Mouse (Mus musculus) stomach, postnatal 0 days (tissue): ENCODE results near the gene Asb3. TPM values are rescaled to one million over a fixed set of nuclear protein-coding genes. Genes with fewer than 3 reads are reported as not detected.

Experiments used
- ATAC-seq: fragments of 200-750 bp; cut with Nextera tagmentation; 2 replicates; pipeline ENCODE4 v1.8.0; 2017; ENCODE audit not compliant: low FRiP score, low TSS enrichment
- DNase-seq: peaks from one replicate; pipeline ENCODE4 v3.0.0-alpha.2; 2016; ENCODE audit warnings: low spot score
- H3K27ac ChIP-seq: fragments of 300-500 bp; sonication (generic); replicated peaks from 2 replicates; pipeline ENCODE4 v1.5.1; 2014; ENCODE audit warnings: mild to moderate bottlenecking, control low read depth
- H3K27me3 ChIP-seq: fragments of 300-500 bp; sonication (generic); 2 replicates; pipeline ENCODE4 v1.6.1; 2014; ENCODE audit warnings: low read length; ENCODE audit not compliant: control insufficient read depth, insufficient read depth
- H3K36me3 ChIP-seq: fragments of 300-500 bp; sonication (generic); 2 replicates; pipeline ENCODE4 v1.6.1; 2014; ENCODE audit warnings: low read length, mixed read lengths; ENCODE audit not compliant: control insufficient read depth, insufficient read depth
- H3K4me1 ChIP-seq: fragments of 300-500 bp; sonication (generic); replicated peaks from 2 replicates; pipeline ENCODE4 v1.6.1; 2014; ENCODE audit warnings: antibody characterized with exemption; ENCODE audit not compliant: control insufficient read depth, insufficient read depth
- H3K4me2 ChIP-seq: fragments of 300-500 bp; sonication (generic); replicated peaks from 2 replicates; pipeline ENCODE4 v1.6.1; 2014; ENCODE audit warnings: low read depth, mild to moderate bottlenecking, control low read depth, moderate library complexity
- H3K4me3 ChIP-seq: fragments of 300-500 bp; sonication (generic); 2 replicates; pipeline ENCODE4 v1.5.1; 2014; ENCODE audit warnings: low read depth, low read length, control low read depth
- H3K9ac ChIP-seq: fragments of 300-500 bp; sonication (generic); 2 replicates; pipeline ENCODE4 v1.6.1; 2014; ENCODE audit warnings: mild to moderate bottlenecking, low read length, control low read depth, mixed read lengths
- H3K9me3 ChIP-seq: fragments of 300-500 bp; sonication (generic); 2 replicates; pipeline ENCODE4 v1.6.1; 2016; ENCODE audit warnings: low read length; ENCODE audit not compliant: control insufficient read depth
- CTCF ChIP-seq: IDR thresholded peaks from 2 replicates; pipeline ENCODE4 v1.5.1; 2016; ENCODE audit warnings: antibody characterized with exemption, low read depth, mild to moderate bottlenecking, moderate library complexity
- EP300 ChIP-seq: optimal IDR thresholded peaks from 2 replicates; pipeline ENCODE3; 2016; ENCODE audit warnings: antibody characterized with exemption
- WGBS: fragments of 180-500 bp; shearing (Covaris S2); extraction: QIAGEN DNeasy Blood & Tissue Kit; methylation state at CpG from one replicate; pipeline ENCODE4 v1.1.7; 2014; 5-methylcytosine and 5-hydroxymethylcytosine counted together
- polyA plus RNA-seq: library from polyadenylated mRNA; unstranded; fragments of >200 nt; fragmentation: Nextera tagmentation; extraction: Ambion mirVana; gene quantifications from 2 replicates; pipeline ENCODE4 v1.2.1, GENCODE M21; 2015

Gene Asb3
- polyA plus RNA-seq, 1 experiment from 2014 or later = 14.7 TPM

GRCm38 (mm10) chr11:30985877-30986624 lies 100.8 kb downstream of the Asb3 start, which contains the start of gene Chac2:
Chac2 (minus strand) TSS chr11:30986350.
- no peaks in the 10 kb centered on the region for H3K27me3 ChIP-seq
- H3K27ac ChIP-seq = peak within 1 kb of the TSS; percentile 91
- DNase-seq = peak; percentile 93
- WGBS = under 1% methylated on average over 22 of the region's 22 CpGs
- peak within 1 kb of the TSS; percentile 65 for H3K4me3 ChIP-seq
- H3K36me3 ChIP-seq = no peaks in the 10 kb centered on the region
- H3K9me3 ChIP-seq = no peaks in the 10 kb centered on the region
- H3K4me1 ChIP-seq = 0 out of 2 replicates have a peak, but pooled peaks cover 3% of the 10 kb centered on the region
- ATAC-seq = peak; percentile 99
- peak within 1 kb of the TSS; percentile 78 for H3K9ac ChIP-seq
- H3K4me2 ChIP-seq = peak within 1 kb of the TSS; percentile 61
- TF ChIP-seq EP300 = no peak
- 0 out of 2 replicates have a peak, but pooled peaks have one; percentile 3 for TF ChIP-seq CTCF

GRCm38 (mm10) chr11:30986625-30987017 lies 101.4 kb downstream of the Asb3 start:
- peak overlapping the region; percentile 91 for H3K27ac ChIP-seq
- H3K4me3 ChIP-seq = peak overlapping the region; percentile 65
- no peaks in the 10 kb centered on the region for H3K27me3 ChIP-seq
- no peaks in the 10 kb centered on the region for H3K9me3 ChIP-seq
- H3K9ac ChIP-seq = peak overlapping the region; percentile 78
- DNase-seq (no peak), ATAC-seq (peak; percentile 82)
- TF ChIP-seq EP300 = no peak
- no peak for TF ChIP-seq CTCF
- H3K4me2 ChIP-seq = peak overlapping the region; percentile 61
- H3K4me1 ChIP-seq = 0 out of 2 replicates have a peak, but pooled peaks cover 3% of the 10 kb centered on the region
- WGBS = 0% methylated on average over 2 of the region's 2 CpGs
- H3K36me3 ChIP-seq = no peaks in the 10 kb centered on the region

GRCm38 (mm10) chr11:30996670-30997069 lies 111.5 kb downstream of the Asb3 start:
- WGBS = 83% methylated on average over 3 of the region's 3 CpGs
- TF ChIP-seq EP300 (no peak), CTCF (no peak)

GRCm38 (mm10) chr11:30998199-30998598 lies 113.0 kb downstream of the Asb3 start:
- Histone ChIP-seq H3K27me3 (no peaks in the 10 kb centered on the region), H3K27ac (no peak overlapping the region), H3K4me3 (no peak overlapping the region), H3K4me1 (no peaks in the 10 kb centered on the region), H3K9me3 (no peaks in the 10 kb centered on the region), H3K4me2 (no peak overlapping the region), H3K36me3 (no peaks in the 10 kb centered on the region), H3K9ac (no peak overlapping the region)
- ATAC-seq (no peak), DNase-seq (no peak)
- no peak for TF ChIP-seq EP300
- no peak for TF ChIP-seq CTCF
- WGBS = 92% methylated on average over 5 of the region's 5 CpGs

More at GRCm38 (mm10) chr11:30996670-30997069, 111.5 kb downstream of the Asb3 start:
- H3K4me2 ChIP-seq = no peak overlapping the region
- no peaks in the 10 kb centered on the region for H3K27me3 ChIP-seq
- H3K27ac ChIP-seq = no peak overlapping the region
- H3K4me1 ChIP-seq = no peaks in the 10 kb centered on the region
- no peak overlapping the region for H3K4me3 ChIP-seq
- no peaks in the 10 kb centered on the region for H3K9me3 ChIP-seq
- H3K9ac ChIP-seq = no peak overlapping the region
- DNase-seq (no peak), ATAC-seq (no peak)
- H3K36me3 ChIP-seq = no peaks in the 10 kb centered on the region

- WGBS = 78% methylated on average over 2 of the region's 2 CpGs
- ATAC-seq = no peak
These were observed 113.5 kb downstream of the Asb3 start for GRCm38 (mm10) chr11:30998704-30999103.

GRCm38 (mm10) chr11:31000028-31000427 lies 114.8 kb downstream of the Asb3 start:
- no peaks in the 10 kb centered on the region for H3K27me3 ChIP-seq
- no peak overlapping the region for H3K27ac ChIP-seq
- no peak overlapping the region for H3K9ac ChIP-seq
- H3K36me3 ChIP-seq = no peaks in the 10 kb centered on the region
- no peak overlapping the region for H3K4me3 ChIP-seq
- WGBS = 85% methylated on average over 2 of the region's 2 CpGs
- H3K4me2 ChIP-seq = no peak overlapping the region
- no peaks in the 10 kb centered on the region for H3K9me3 ChIP-seq
- TF ChIP-seq EP300 (no peak), CTCF (no peak)
- DNase-seq (no peak), ATAC-seq (no peak)
- no peaks in the 10 kb centered on the region for H3K4me1 ChIP-seq

More at GRCm38 (mm10) chr11:30998704-30999103, 113.5 kb downstream of the Asb3 start:
- H3K4me2 ChIP-seq = no peak overlapping the region
- H3K9ac ChIP-seq = no peak overlapping the region
- no peaks in the 10 kb centered on the region for H3K36me3 ChIP-seq
- H3K4me1 ChIP-seq = no peaks in the 10 kb centered on the region
- TF ChIP-seq CTCF = no peak
- no peak for TF ChIP-seq EP300
- H3K9me3 ChIP-seq = no peaks in the 10 kb centered on the region
- H3K27me3 ChIP-seq = no peaks in the 10 kb centered on the region
- DNase-seq = no peak
- H3K27ac ChIP-seq = no peak overlapping the region
- H3K4me3 ChIP-seq = no peak overlapping the region
